Mouse (Mus musculus) bone marrow, adult 2 months (tissue): ENCODE measurements around the gene Srl.

Experiments
- CTCF ChIP-seq: fragments of 200-500 bp; IDR thresholded peaks from 2 replicates; pipeline ENCODE4 v1.5.1; 2011; ENCODE audit warnings: low read length, control low read depth; ENCODE audit not compliant: control insufficient read depth, insufficient read depth
- POLR2A ChIP-seq: fragments of 200-500 bp; IDR thresholded peaks from 2 replicates; pipeline ENCODE4 v1.6.1; 2011; ENCODE audit warnings: low read depth, mild to moderate bottlenecking, control low read depth, low read length, borderline replicate concordance; ENCODE audit not compliant: control insufficient read depth

DNA sequence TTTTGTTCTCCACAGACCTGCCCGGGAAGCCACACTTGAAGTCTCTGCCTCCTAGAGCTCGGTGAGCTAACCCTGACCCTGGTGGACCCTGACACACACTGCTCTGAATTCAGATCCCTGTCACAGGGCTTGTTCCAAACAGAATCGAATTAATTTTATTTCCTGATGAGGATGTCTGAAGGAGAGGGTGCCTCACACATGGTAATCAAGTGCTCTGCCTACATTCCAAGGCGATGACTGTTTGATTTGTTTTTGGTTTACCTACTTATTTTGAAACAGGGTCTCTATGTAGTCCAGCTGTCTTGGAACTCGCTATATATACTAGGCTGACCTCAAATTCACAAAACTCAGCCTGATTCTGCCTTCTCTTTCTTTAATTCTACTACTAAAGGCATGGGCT is 68.4 kb downstream of the Srl start:
- TF ChIP-seq POLR2A, result no peak
- no peak for TF ChIP-seq CTCF
